Mouse (Mus musculus) CH12.LX (cell line): ENCODE data around the gene Myo16. TPM values are rescaled to one million over a fixed set of nuclear protein-coding genes. Genes with fewer than 3 reads are reported as not detected.
A peak's percentile ranks its signal among the peaks of the same experiment; 100 is the strongest.

ENCODE experiments used
- DNase-seq: peaks from one replicate; pipeline ENCODE4 v3.0.0-alpha.2; 2013; ENCODE audit errors: extremely low read depth
- H3K27ac ChIP-seq: 2 replicates; pipeline ENCODE4 v1.5.1; 2012; ENCODE audit warnings: low read depth, mild to moderate bottlenecking, control low read depth, moderate library complexity; ENCODE audit not compliant: insufficient read depth
- H3K27me3 ChIP-seq: replicated peaks from 2 replicates; pipeline ENCODE3; 2012; ENCODE audit warnings: inconsistent platforms
- H3K36me3 ChIP-seq, 2 experiments: replicated peaks in 1 of 2; 2 replicates each; pipeline versions ENCODE3 to v1.6.1; 2012; ENCODE audit warnings: inconsistent platforms in 1 of 2, low read length in 1 of 2, mild to moderate bottlenecking in 1 of 2, mixed read lengths in 1 of 2, moderate library complexity in 1 of 2; ENCODE audit not compliant: control insufficient read depth in 1 of 2, insufficient read depth in 1 of 2
- H3K4me1 ChIP-seq, 2 experiments: 2 replicates each; pipeline ENCODE4 v1.6.1; 2012; ENCODE audit warnings: inconsistent platforms in 1 of 2, moderate library complexity in 1 of 2; ENCODE audit not compliant: insufficient read depth in 2 of 2, control insufficient read depth in 1 of 2
- H3K4me2 ChIP-seq: 2 replicates; pipeline ENCODE4 v1.6.1; 2012; ENCODE audit warnings: low read depth, mild to moderate bottlenecking, control low read depth; ENCODE audit not compliant: poor library complexity, insufficient read depth, severe bottlenecking
- H3K4me3 ChIP-seq, 3 experiments: fragments of 150-350 bp in 1 of 3; sonication (generic) in 1 of 3; replicated peaks in 1 of 3; 2 replicates each; pipeline versions ENCODE3 to v1.5.1; 2011 to 2012; ENCODE audit warnings: low read depth in 2 of 3, low read length in 2 of 3, mild to moderate bottlenecking in 2 of 3, moderate library complexity in 2 of 3, control low read depth in 1 of 3, improper control_type of control experiment in 1 of 3, inconsistent platforms in 1 of 3, mixed read lengths in 1 of 3; ENCODE audit not compliant: poor library complexity in 1 of 3
- H3K79me2 ChIP-seq: replicated peaks from 2 replicates; pipeline ENCODE4 v1.6.1; 2012; ENCODE audit warnings: mild to moderate bottlenecking, moderate library complexity; ENCODE audit not compliant: control insufficient read depth, poor library complexity, insufficient read depth, severe bottlenecking; ENCODE audit errors: extremely low read depth
- H3K9ac ChIP-seq: 2 replicates; pipeline ENCODE4 v1.6.1; 2012; ENCODE audit warnings: low read depth, mild to moderate bottlenecking, control low read depth, moderate library complexity; ENCODE audit not compliant: insufficient read depth
- H3K9me3 ChIP-seq: replicated peaks from 2 replicates; pipeline ENCODE3; 2012; ENCODE audit warnings: low read length, inconsistent platforms, mixed read lengths
- HCFC1 ChIP-seq: IDR thresholded peaks from 2 replicates; pipeline ENCODE4 v1.6.1; 2012; ENCODE audit warnings: low read depth, mild to moderate bottlenecking, inconsistent platforms, low read length, improper control_type of control experiment
- IRF4 ChIP-seq: IDR thresholded peaks from 2 replicates; pipeline ENCODE4 v1.6.1; 2014; ENCODE audit warnings: low read depth, mild to moderate bottlenecking, inconsistent platforms, low read length, improper control_type of control experiment
- KAT2A ChIP-seq: IDR thresholded peaks from 2 replicates; pipeline ENCODE4 v1.6.1; 2012; ENCODE audit warnings: low read length, improper control_type of control experiment, inconsistent platforms; ENCODE audit not compliant: insufficient replicate concordance
- MAFK ChIP-seq: IDR thresholded peaks from 2 replicates; pipeline ENCODE4 v1.6.1; 2011; ENCODE audit warnings: low read length, improper control_type of control experiment; ENCODE audit not compliant: insufficient replicate concordance
- POLR2A ChIP-seq: IDR thresholded peaks from 2 replicates; pipeline ENCODE4 v1.6.1; 2011; ENCODE audit warnings: low read depth, mild to moderate bottlenecking, improper control_type of control experiment, low read length
- SIN3A ChIP-seq: IDR thresholded peaks from 2 replicates; pipeline ENCODE4 v1.6.1; 2012; ENCODE audit warnings: low read length, improper control_type of control experiment, inconsistent platforms
- TBP ChIP-seq: conservative IDR thresholded peaks from 2 replicates; pipeline ENCODE4 v1.6.1; 2011; ENCODE audit warnings: low read depth, low read length, improper control_type of control experiment
- USF1 ChIP-seq: IDR thresholded peaks from 2 replicates; pipeline ENCODE4 v1.6.1; 2014; ENCODE audit warnings: low read depth, mild to moderate bottlenecking, inconsistent platforms, low read length, improper control_type of control experiment
- ZKSCAN1 ChIP-seq: IDR thresholded peaks from 2 replicates; pipeline ENCODE4 v1.6.1; 2012; ENCODE audit warnings: low read depth, inconsistent platforms, low read length, improper control_type of control experiment, borderline replicate concordance
- ZMIZ1 ChIP-seq: IDR thresholded peaks from 2 replicates; pipeline ENCODE4 v1.6.1; 2012; ENCODE audit warnings: low read depth, mild to moderate bottlenecking, inconsistent platforms, low read length, improper control_type of control experiment
- dilution Hi-C: fragments of 300-500 bp; cut with MboI; formaldehyde crosslinking; loops from 2 replicates; pipeline ENCODE4 v1.14.3; 2020; ENCODE audit warnings: low sequenced_read_pairs; ENCODE audit not compliant: extremely low pct_unique_long_range_greater_than_20kb, extremely low pct_ligation_motif_present
- in situ Hi-C: fragments of 300-500 bp; cut with MboI; formaldehyde crosslinking; loops from 3 replicates; pipeline ENCODE4 v1.14.3; 2019; ENCODE audit warnings: low sequenced_read_pairs, low pct_ligation_motif_present, low pct_unique_long_range_greater_than_20kb, mixed read lengths
- polyA plus RNA-seq: library from polyadenylated mRNA; unstranded; fragments of >175 nt; gene quantifications from 2 replicates; pipeline ENCODE4 v1.2.1, GENCODE M21; 2012; ENCODE audit warnings: low read depth; ENCODE audit not compliant: insufficient read length
- total RNA-seq, 2 experiments: library from RNA; depleted of rRNA; stranded (reverse); fragments of 300-350 nt in 1 of 2; fragments of >200 nt in 1 of 2; gene quantifications; 2 replicates each; pipeline ENCODE4 v1.2.3; 2012 to 2014

The Myo16 gene
- total and polyA plus RNA-seq, 3 experiments: not detected

GRCm38 (mm10) chr8:10445011-10445410 is 291.3 kb downstream of the Myo16 start:
- no peak overlapping the region for H3K4me3 ChIP-seq
- peaks cover 3 to 12% of the 10 kb centered on the region in 2 experiments; a peak in 3 of 4 replicates for H3K4me1 ChIP-seq
- no peak for DNase-seq
- H3K9me3 ChIP-seq: no peaks in the 10 kb centered on the region
- no peaks in the 10 kb centered on the region for H3K79me2 ChIP-seq
- in situ Hi-C loops: loop anchor here (10.0 kb wide), 1 partner anchor 740 kb away; no protein-coding TSS in a partner anchor
- H3K4me2 ChIP-seq: no peak overlapping the region
- no peak overlapping the region for H3K27ac ChIP-seq
- no peak overlapping the region for H3K9ac ChIP-seq
- dilution Hi-C loops: no loop called here
- H3K36me3 ChIP-seq: no peaks in the 10 kb centered on the region
- TF ChIP-seq ZKSCAN1: no peak
- H3K27me3 ChIP-seq: no peaks in the 10 kb centered on the region

GRCm38 (mm10) chr8:10448545-10448944 is 294.8 kb downstream of the Myo16 start:
- H3K4me3 ChIP-seq: no peak overlapping the region
- in situ Hi-C loops: loop anchor here (10.0 kb wide), 1 partner anchor 736 kb away; no protein-coding TSS in a partner anchor
- no peak overlapping the region for H3K27ac ChIP-seq
- no peaks in the 10 kb centered on the region for H3K27me3 ChIP-seq
- peaks cover 3 to 12% of the 10 kb centered on the region in 2 experiments; a peak in 3 of 4 replicates for H3K4me1 ChIP-seq
- DNase-seq: no peak
- no peaks in the 10 kb centered on the region for H3K36me3 ChIP-seq
- H3K79me2 ChIP-seq: no peaks in the 10 kb centered on the region
- TF ChIP-seq USF1: no peak
- no peak for TF ChIP-seq KAT2A
- peak; percentile 32; the same call in 1 of the 2 replicates for TF ChIP-seq MAFK
- no peak for TF ChIP-seq TBP
- TF ChIP-seq, all 38 proteins: peak for 1
- Histone ChIP-seq H3K4me2 (peak overlapping the region; percentile 53), H3K9me3 (no peaks in the 10 kb centered on the region), H3K9ac (no peak overlapping the region)
- dilution Hi-C loops: no loop called here

DNA sequence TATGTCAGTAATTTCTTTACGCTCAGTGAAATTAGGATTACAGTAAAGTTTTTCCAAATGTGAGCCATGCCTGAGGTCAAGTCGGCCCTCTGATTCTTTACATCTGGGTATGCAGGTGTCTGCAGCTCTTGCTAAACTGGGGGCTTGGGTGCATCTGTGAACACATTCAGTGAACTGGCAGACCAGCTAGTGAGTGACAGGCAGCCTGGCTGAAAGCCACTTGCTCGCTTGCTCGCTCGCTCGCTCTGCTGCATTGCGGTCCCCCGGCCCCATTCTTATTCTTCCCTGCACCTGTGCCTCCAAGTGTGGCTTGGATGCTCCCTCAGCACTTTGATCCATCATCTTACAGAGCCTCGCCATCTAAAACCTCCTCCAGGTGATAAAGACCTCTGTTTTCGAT is 299.3 kb downstream of the Myo16 start:
- H3K9me3 ChIP-seq: no peaks in the 10 kb centered on the region
- H3K36me3 ChIP-seq: no peaks in the 10 kb centered on the region
- no peak overlapping the region for H3K4me2 ChIP-seq
- no peak overlapping the region for H3K9ac ChIP-seq
- in situ Hi-C loops (no loop called here), dilution Hi-C loops (no loop called here)
- H3K27ac ChIP-seq: no peak overlapping the region
- TF ChIP-seq ZMIZ1 (no peak), HCFC1 (no peak), TBP (no peak), IRF4 (no peak), SIN3A (no peak), ZKSCAN1 (no peak), POLR2A (no peak)
- H3K79me2 ChIP-seq: no peaks in the 10 kb centered on the region
- no peak overlapping the region for H3K4me3 ChIP-seq
- no peaks in the 10 kb centered on the region for H3K27me3 ChIP-seq
- no peak for DNase-seq
- H3K4me1 ChIP-seq: peaks cover 3 to 12% of the 10 kb centered on the region in 2 experiments; a peak in 3 of 4 replicates
